In the genomic region with DNA sequence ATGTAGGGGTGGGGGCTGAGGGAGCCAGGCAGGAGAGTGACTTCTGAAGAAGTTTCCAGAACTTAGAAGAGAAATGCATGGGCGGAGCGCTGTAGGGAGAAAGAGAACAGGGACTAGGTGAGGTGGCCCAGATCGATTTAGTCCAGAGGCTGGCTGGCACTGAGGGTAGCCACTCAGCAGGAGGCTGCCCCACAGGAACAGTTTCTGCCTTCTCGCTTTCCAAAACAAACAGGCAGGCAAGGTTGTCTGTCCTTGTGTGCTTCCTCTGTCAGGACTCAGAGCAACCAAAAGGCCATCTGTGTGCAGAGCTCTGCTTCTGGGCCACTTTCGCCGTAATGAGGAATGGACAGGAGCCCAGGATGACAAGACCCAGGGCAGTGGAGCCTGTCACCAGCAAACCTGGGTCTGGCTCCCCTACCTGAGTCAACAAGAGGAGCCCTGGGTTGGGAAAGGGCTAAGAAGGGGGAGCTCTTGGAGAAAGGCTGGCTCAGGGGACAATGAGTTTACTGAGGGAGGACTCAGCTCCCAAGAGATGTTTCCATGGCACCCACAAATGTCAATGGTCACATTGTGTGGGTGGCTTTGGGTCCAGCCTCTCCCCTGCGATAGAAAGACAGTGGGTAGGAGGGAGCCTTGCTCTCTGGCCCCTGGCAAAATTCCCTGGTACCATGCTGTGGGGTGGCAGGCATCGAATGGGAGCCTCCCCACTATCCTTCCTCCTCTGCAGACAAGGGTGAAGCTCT, we compare ENCODE assay signal across 8 mouse cellular contexts.
DNase-seq lines count a peak whose midpoint lies in the region; ATAC-seq and TF ChIP-seq lines count a peak whose summit lies in the region.

No protein-coding gene starts in this region.

- peak overlapping the region; percentile 62 for H3K27ac ChIP-seq in gastrocnemius, adult 2 months
- H3K27ac ChIP-seq in embryonic fibroblast, embryonic 13.5 days (ENCODE audit: insufficient read depth, low read length) = peak overlapping the region; percentile 91
- 0 out of 2 replicates have a peak overlapping the region, but pooled peaks have one; percentile 12 for H3K27ac ChIP-seq in midbrain, embryonic 15.5 days

- TF ChIP-seq POLR2A in embryonic fibroblast, embryonic 13.5 days (IDR thresholded peaks at IDR 0.05; ENCODE audit: low read depth, low read length) = no peak

- no peak overlapping the region for H3K4me3 ChIP-seq in gastrocnemius, adult 2 months
- no peak overlapping the region for H3K4me3 ChIP-seq in embryonic fibroblast, embryonic 13.5 days (ENCODE audit: insufficient read depth, low read length)
- no peak overlapping the region for H3K4me3 ChIP-seq in midbrain, embryonic 15.5 days

- no peaks in the 10 kb centered on the region for H3K9me3 ChIP-seq in midbrain, embryonic 15.5 days

- intact Hi-C loops in gastrocnemius, adult 2 months (cut with DNase I) = no loop called here

- WGBS in midbrain, embryonic 15.5 days = 67% methylated on average over 8 of the region's 8 CpGs

- no peak for DNase-seq in gastrocnemius, adult 2 months
- DNase-seq in gastrocnemius, adult 8-10 months (ENCODE audit: low spot score in 2 of 2) = no peak
- DNase-seq in ovary, adult 18-20 months (ENCODE audit: low spot score) = peak; percentile 79
- no peak for DNase-seq in ovary, postnatal 10 days (ENCODE audit: low spot score)
- no peak for DNase-seq in B cell, adult 2 months
- no peak for DNase-seq in urinary bladder, postnatal 10 days (ENCODE audit: low spot score)

- no peak overlapping the region for H3K4me2 ChIP-seq in midbrain, embryonic 15.5 days

- ATAC-seq in midbrain, embryonic 15.5 days (replicated peaks) = no peak

- TF ChIP-seq CTCF in gastrocnemius, adult 2 months (IDR thresholded peaks at IDR 0.05) = no peak
- TF ChIP-seq CTCF in embryonic fibroblast, embryonic 13.5 days (IDR thresholded peaks at IDR 0.05; ENCODE audit: borderline replicate concordance, insufficient read depth, low read length) = no peak

- no peak overlapping the region for H3K9ac ChIP-seq in midbrain, embryonic 15.5 days

- peaks cover 28% of the 10 kb centered on the region for H3K4me1 ChIP-seq in embryonic fibroblast, embryonic 13.5 days (ENCODE audit: control insufficient read depth, insufficient read depth, low read length)
- 0 out of 2 replicates have a peak, but pooled peaks cover 4% of the 10 kb centered on the region for H3K4me1 ChIP-seq in midbrain, embryonic 15.5 days

- H3K27me3 ChIP-seq in midbrain, embryonic 15.5 days (replicated peaks) = no peaks in the 10 kb centered on the region

- H3K36me3 ChIP-seq in midbrain, embryonic 15.5 days (replicated peaks) = no peaks in the 10 kb centered on the region

Comparison
In these comparisons a context has a peak if more than half of its experiments do, and no peak if none do; other contexts are left out.
1. H3K27ac ChIP-seq: peak in every context shown above with its lines; median percentile 91 in embryonic fibroblast, embryonic 13.5 days; 62 in gastrocnemius, adult 2 months; 12 in midbrain, embryonic 15.5 days.